In genomic region chr6:50318590-50319172, GRCm38 (mm10) we compare ENCODE assay signal across 13 mouse cellular contexts. TPM values are rescaled to one million over a fixed set of nuclear protein-coding genes. Genes with fewer than 3 reads are reported as not detected.
DNase-seq lines count a peak whose midpoint lies in the region; ATAC-seq and TF ChIP-seq lines count a peak whose summit lies in the region.
"Had no signal": no experiment of that assay in that cellular context is flagged by ENCODE, and none has a peak within 500 bp of the region (broad histone marks: within the 10 kb centered on the region; RNA-seq: fewer than 3 reads in every experiment).

No protein-coding gene starts in this region.

- 0 out of 2 replicates have a peak overlapping the region, but pooled peaks have one; percentile 17 for H3K9ac ChIP-seq in heart, embryonic 11.5 days (ENCODE audit: low read depth, low read length)
- no peak overlapping the region for H3K9ac ChIP-seq in ES-Bruce4 (ENCODE audit: low read depth, poor library complexity, severe bottlenecking)
- no peak overlapping the region for H3K9ac ChIP-seq in midbrain, embryonic 15.5 days
- H3K9ac ChIP-seq in neural tube, embryonic 15.5 days (replicated peaks), result no peak overlapping the region
- H3K9ac ChIP-seq: lung, embryonic 14.5 days had no signal

- no peak overlapping the region for H3K4me3 ChIP-seq in heart, embryonic 11.5 days (ENCODE audit: low read depth, low read length)
- no peak overlapping the region for H3K4me3 ChIP-seq in ES-Bruce4 (ENCODE audit: low read depth, low read length)
- no peak overlapping the region for H3K4me3 ChIP-seq in embryonic facial prominence, embryonic 10.5 days
- H3K4me3 ChIP-seq in midbrain, embryonic 15.5 days, result no peak overlapping the region
- H3K4me3 ChIP-seq in neural tube, embryonic 15.5 days (replicated peaks), result no peak overlapping the region
- H3K4me3 ChIP-seq: limb, embryonic 10.5 days had no signal

- no peaks in the 10 kb centered on the region for H3K9me3 ChIP-seq in heart, embryonic 11.5 days (replicated peaks; ENCODE audit: control insufficient read depth, low read length)
- H3K9me3 ChIP-seq in ES-Bruce4 (replicated peaks; ENCODE audit: control insufficient read depth, insufficient read depth, low read length, poor library complexity, severe bottlenecking), result no peaks in the 10 kb centered on the region
- H3K9me3 ChIP-seq in embryonic facial prominence, embryonic 10.5 days, result no peaks in the 10 kb centered on the region
- no peaks in the 10 kb centered on the region for H3K9me3 ChIP-seq in midbrain, embryonic 15.5 days
- H3K9me3 ChIP-seq in neural tube, embryonic 15.5 days (replicated peaks), result no peaks in the 10 kb centered on the region
- H3K9me3 ChIP-seq: limb, embryonic 10.5 days had no signal

- peaks cover 5% of the 10 kb centered on the region; the same call in 1 of the 2 replicates for H3K36me3 ChIP-seq in heart, embryonic 11.5 days (ENCODE audit: control insufficient read depth, insufficient read depth, low read length)
- no peaks in the 10 kb centered on the region for H3K36me3 ChIP-seq in ES-Bruce4 (ENCODE audit: control insufficient read depth, insufficient read depth, low read length, poor library complexity, severe bottlenecking)
- H3K36me3 ChIP-seq in embryonic facial prominence, embryonic 10.5 days (replicated peaks), result peaks cover 4% of the 10 kb centered on the region; the same call in 1 of the 2 replicates
- no peaks in the 10 kb centered on the region for H3K36me3 ChIP-seq in midbrain, embryonic 15.5 days (replicated peaks)
- no peaks in the 10 kb centered on the region; the same call in 1 of the 2 replicates for H3K36me3 ChIP-seq in neural tube, embryonic 15.5 days
- H3K36me3 ChIP-seq: limb, embryonic 10.5 days had no signal

- TF ChIP-seq CTCF in ES-Bruce4 (IDR thresholded peaks at IDR 0.05; ENCODE audit: low read depth, low read length), result no peak

- no peaks in the 10 kb centered on the region for H3K27me3 ChIP-seq in heart, embryonic 11.5 days (ENCODE audit: control insufficient read depth, insufficient read depth, low read length)
- no peaks in the 10 kb centered on the region for H3K27me3 ChIP-seq in ES-Bruce4 (ENCODE audit: control insufficient read depth, insufficient read depth, low read length, poor library complexity, severe bottlenecking)
- H3K27me3 ChIP-seq in embryonic facial prominence, embryonic 10.5 days (replicated peaks; ENCODE audit: low read depth, poor library complexity, severe bottlenecking), result no peaks in the 10 kb centered on the region
- H3K27me3 ChIP-seq in midbrain, embryonic 15.5 days (replicated peaks), result no peaks in the 10 kb centered on the region
- no peaks in the 10 kb centered on the region for H3K27me3 ChIP-seq in neural tube, embryonic 15.5 days (replicated peaks)

- no peak for ATAC-seq in heart, embryonic 11.5 days (replicated peaks; ENCODE audit: insufficient number of reproducible peaks, low FRiP score, low TSS enrichment)
- ATAC-seq in midbrain, embryonic 15.5 days (replicated peaks), result peak; percentile 28; the same call in 1 of the 2 replicates
- ATAC-seq in neural tube, embryonic 15.5 days (ENCODE audit: low FRiP score), result no peak
- ATAC-seq: hindbrain, postnatal 0 days had no signal

- no peak overlapping the region for H3K4me2 ChIP-seq in heart, embryonic 11.5 days
- no peak overlapping the region for H3K4me2 ChIP-seq in midbrain, embryonic 15.5 days
- no peak overlapping the region for H3K4me2 ChIP-seq in neural tube, embryonic 15.5 days
- H3K4me2 ChIP-seq: lung, embryonic 14.5 days had no signal

- H3K4me1 ChIP-seq in heart, embryonic 11.5 days (ENCODE audit: control insufficient read depth, insufficient read depth, low read length), result peaks cover 12% of the 10 kb centered on the region
- peaks cover 6% of the 10 kb centered on the region for H3K4me1 ChIP-seq in ES-Bruce4 (ENCODE audit: control insufficient read depth, insufficient read depth, low read length)
- peaks cover 5% of the 10 kb centered on the region for H3K4me1 ChIP-seq in embryonic facial prominence, embryonic 10.5 days
- peaks cover 19% of the 10 kb centered on the region for H3K4me1 ChIP-seq in midbrain, embryonic 15.5 days
- 0 out of 2 replicates have a peak, but pooled peaks cover 3% of the 10 kb centered on the region for H3K4me1 ChIP-seq in neural tube, embryonic 15.5 days
- H3K4me1 ChIP-seq: limb, embryonic 10.5 days had no signal

- TF ChIP-seq POLR2A in ES-Bruce4 (IDR thresholded peaks at IDR 0.05; ENCODE audit: insufficient read depth, low read length), result no peak

- no peak overlapping the region for H3K27ac ChIP-seq in heart, embryonic 11.5 days (ENCODE audit: low read depth, low read length)
- peak overlapping the region; percentile 79 for H3K27ac ChIP-seq in ES-Bruce4 (ENCODE audit: insufficient read depth, low read length)
- peak overlapping the region; percentile 19; the same call in 1 of the 2 replicates for H3K27ac ChIP-seq in embryonic facial prominence, embryonic 10.5 days (replicated peaks)
- H3K27ac ChIP-seq in midbrain, embryonic 15.5 days, result no peak overlapping the region
- H3K27ac ChIP-seq in neural tube, embryonic 15.5 days (replicated peaks), result no peak overlapping the region
- H3K27ac ChIP-seq: hindbrain, postnatal 0 days; kidney, postnatal 0 days; limb, embryonic 10.5 days had no signal

- peak; percentile 80 for TF ChIP-seq EP300 in ES-Bruce4 (IDR thresholded peaks at IDR 0.05; ENCODE audit: insufficient read depth, low read depth, low read length)

- WGBS in heart, embryonic 11.5 days (ENCODE audit: insufficient replicate concordance), result 62% methylated on average over 7 of the region's 7 CpGs
- WGBS in embryonic facial prominence, embryonic 10.5 days, result 83% methylated on average over 7 of the region's 7 CpGs
- 46% methylated on average over 7 of the region's 7 CpGs for WGBS in midbrain, embryonic 15.5 days
- WGBS in neural tube, embryonic 15.5 days, result 70% methylated on average over 7 of the region's 7 CpGs

- no peak for DNase-seq in heart, adult 11 months
- no peak for DNase-seq in embryonic facial prominence, embryonic 10.5 days (ENCODE audit: low spot score)
- DNase-seq in adrenal gland, adult 8-10 months, result no peak
- no peak for DNase-seq in cerebellum, adult 8-10 months
- DNase-seq: cerebellum, postnatal 36 days; lung, embryonic 14.5 days had no signal

RNA-seq across cellular contexts. Expression of gene Gsdme, which starts 55.0 kb away (rescaled TPM):
- 29.0 and 32.4 TPM in 2 replicates for polyA plus RNA-seq in heart, embryonic 11.5 days (2014; fragmentation: Nextera tagmentation; extraction: Ambion mirVana)
- 0.62 and 1.1 TPM in 2 replicates for polyA plus RNA-seq in ES-Bruce4 (2011; ENCODE audit: insufficient read depth, insufficient read length, low read depth, missing spikeins)
- polyA plus RNA-seq in embryonic facial prominence, embryonic 10.5 days (2016; fragmentation: Nextera tagmentation; extraction: Ambion mirVana), result 49.3 and 50.7 TPM in 2 replicates
- polyA plus RNA-seq in midbrain, embryonic 15.5 days (2015; fragmentation: Nextera tagmentation; extraction: Ambion mirVana), result 78.0 and 85.3 TPM in 2 replicates
- total RNA-seq in adrenal gland, adult 8-10 months (2022), result 1 to 10 TPM; 2.0 to 6.3 (median 3.3) TPM
- polyA plus RNA-seq in neural tube, embryonic 15.5 days (2015; fragmentation: Nextera tagmentation; extraction: Ambion mirVana), result 76.3 and 86.0 TPM in 2 replicates

Comparison
In these comparisons a context has a peak if more than half of its experiments do, and no peak if none do; other contexts are left out.
1. H3K27ac ChIP-seq: peak in ES-Bruce4 (single experiment) and embryonic facial prominence, embryonic 10.5 days (single experiment); none in heart, embryonic 11.5 days (single experiment), midbrain, embryonic 15.5 days (single experiment) and neural tube, embryonic 15.5 days (single experiment).
2. RNA of gene Gsdme, which starts 55.0 kb away (polyA plus RNA-seq): 76.3 to 86.0 TPM in neural tube, embryonic 15.5 days, 78.0 to 85.3 TPM in midbrain, embryonic 15.5 days, 49.3 to 50.7 TPM in embryonic facial prominence, embryonic 10.5 days and 29.0 to 32.4 TPM in heart, embryonic 11.5 days; 0.62 to 1.1 TPM in ES-Bruce4; every median in the first group is over 10 times any median in the second.